Mouse (Mus musculus): ENCODE results near the gene Rbfox2. TPM values are rescaled to one million over a fixed set of nuclear protein-coding genes. Genes with fewer than 3 reads are reported as not detected.

Gene Rbfox2
- total RNA-seq, 1 experiment from 2014 or later = 51.4 TPM

DNA sequence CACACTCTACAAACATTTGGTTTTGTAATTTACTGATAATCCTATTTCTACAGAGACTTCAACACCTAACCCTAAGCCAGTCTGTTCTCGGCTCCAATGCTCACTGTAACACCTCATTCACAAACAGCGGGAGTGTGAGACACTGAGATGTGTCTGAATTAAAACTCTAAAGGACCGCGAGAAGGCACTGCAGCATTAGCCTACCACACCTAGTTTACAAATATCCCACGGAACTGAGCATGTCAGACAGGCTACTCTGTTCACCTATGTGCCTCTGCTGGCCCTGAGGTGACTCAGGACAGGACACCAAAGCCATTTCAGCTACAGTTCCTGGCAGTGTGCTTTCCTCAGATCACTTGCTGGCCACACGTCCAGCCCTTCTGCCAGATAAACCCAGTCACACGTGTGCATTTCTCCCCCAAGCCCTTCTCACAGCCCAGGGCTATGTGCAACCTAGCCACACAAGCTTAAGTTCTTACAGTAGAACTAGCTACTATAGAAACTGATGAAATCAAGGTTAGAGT, 79.9 kb downstream of the Rbfox2 start:
- no peak for DNase-seq

DNA sequence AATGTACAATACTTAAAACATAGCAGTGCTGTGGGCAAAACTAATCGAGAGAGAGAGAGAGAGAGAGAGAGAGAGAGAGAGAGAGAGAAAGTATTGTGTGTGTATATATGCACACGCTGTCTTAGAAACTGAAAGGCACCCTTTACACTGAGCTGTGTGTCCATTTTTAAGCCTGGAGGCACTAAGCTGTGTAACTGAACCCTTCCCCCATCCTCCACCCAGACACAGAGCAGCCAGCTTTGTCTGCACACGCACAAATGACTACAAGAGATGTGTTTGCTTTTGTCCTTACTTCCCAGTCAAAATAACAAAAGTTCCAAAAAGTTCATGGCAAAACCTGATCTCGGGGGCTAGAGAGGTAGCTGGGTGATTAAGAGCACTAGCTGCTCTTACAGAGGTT, 80.9 kb downstream of the Rbfox2 start:
- no peak for DNase-seq

DNA sequence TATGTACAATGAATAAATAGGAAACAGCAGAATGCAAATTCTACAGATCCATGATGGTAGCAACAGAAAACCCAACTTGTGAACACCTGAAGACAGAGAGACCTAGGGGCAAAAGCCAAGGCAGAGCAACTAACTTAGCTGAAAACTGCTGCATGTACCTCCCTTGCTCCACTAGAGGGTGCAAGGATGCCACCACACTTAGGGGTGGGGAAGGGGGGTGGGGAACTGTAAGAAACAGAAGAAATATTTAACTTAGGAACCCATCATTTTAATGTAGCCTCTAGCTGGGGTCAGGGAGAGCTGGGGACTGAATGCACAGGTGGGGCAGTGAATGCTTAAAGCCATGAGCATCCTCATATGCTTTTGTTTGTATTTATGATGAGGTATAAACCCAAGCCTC, 81.5 kb downstream of the Rbfox2 start:
- peak; percentile 62 for DNase-seq

DNA sequence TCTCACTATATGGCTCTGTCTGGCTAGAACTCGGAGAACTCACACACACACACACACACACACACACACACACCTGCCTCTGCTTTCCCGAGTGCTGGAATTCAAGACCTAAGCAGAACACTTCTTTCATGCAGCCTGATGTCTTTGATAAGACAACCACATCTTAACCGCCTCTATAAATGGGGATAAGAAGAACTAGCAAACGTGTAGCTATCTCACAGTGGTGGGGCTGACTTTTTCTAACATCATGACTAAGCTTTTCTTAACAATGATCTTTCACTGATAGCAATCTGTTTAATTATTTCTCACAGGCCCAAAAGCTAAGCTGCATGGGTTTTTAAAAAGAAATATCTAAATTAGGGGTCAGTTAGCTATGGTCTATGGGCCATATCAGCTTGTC, 86.0 kb downstream of the Rbfox2 start:
- DNase-seq = no peak

DNA sequence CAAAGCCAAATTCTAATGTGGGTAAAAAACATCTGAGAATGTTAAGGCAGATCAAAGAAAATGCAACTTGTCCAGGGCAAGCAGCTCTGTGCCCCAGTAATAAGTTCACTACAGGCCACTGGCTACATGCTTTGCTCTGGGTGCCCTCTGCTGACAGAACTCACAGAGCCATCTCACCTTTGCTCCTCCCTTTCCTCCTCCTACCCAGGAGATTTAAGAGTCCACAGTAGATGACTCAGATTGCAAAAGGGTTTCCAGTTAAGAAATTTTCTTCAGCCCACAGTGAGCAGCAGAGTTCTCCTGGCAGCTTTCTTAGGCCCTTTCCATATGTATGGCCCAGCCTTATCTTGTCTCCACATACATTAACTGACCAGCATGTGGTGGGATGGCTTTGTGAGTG, 86.7 kb downstream of the Rbfox2 start:
- peak; percentile 80 for DNase-seq

- DNase-seq = no peak
Observed at GRCm38 (mm10) chr15:77219571-77219970, 87.2 kb downstream of the Rbfox2 start.

GRCm38 (mm10) chr15:77218007-77218406, 88.8 kb downstream of the Rbfox2 start:
- no peak for DNase-seq

GRCm38 (mm10) chr15:77217523-77217922, 89.3 kb downstream of the Rbfox2 start:
- no peak for DNase-seq

DNA sequence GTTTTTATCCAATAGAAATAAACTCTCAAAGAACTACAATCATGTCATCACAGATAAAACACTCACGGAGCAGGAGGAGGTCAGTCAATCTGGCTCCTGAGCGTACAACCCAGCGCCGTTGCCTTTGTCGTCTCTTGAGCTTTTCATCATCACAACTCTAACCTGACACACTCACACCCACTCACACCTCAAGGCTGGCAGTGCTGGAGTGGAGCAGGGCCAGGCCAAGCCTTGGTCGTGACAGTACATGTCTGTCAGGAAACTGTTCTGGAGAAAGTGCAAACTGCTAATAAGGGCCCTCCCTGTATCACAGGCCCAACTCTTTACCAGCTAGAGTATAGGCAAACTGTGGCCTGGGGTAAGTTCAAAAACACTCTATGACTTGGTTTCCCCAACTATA, 90.1 kb downstream of the Rbfox2 start:
- no peak for DNase-seq

- DNase-seq = no peak
Observed at GRCm38 (mm10) chr15:77215178-77215800, 91.5 kb downstream of the Rbfox2 start.

- no peak for DNase-seq
Observed at GRCm38 (mm10) chr15:77214410-77215107, 92.2 kb downstream of the Rbfox2 start.

- DNase-seq = no peak
Observed at GRCm38 (mm10) chr15:77213829-77214228, 93.0 kb downstream of the Rbfox2 start.

- no peak for DNase-seq
Observed at GRCm38 (mm10) chr15:77212818-77213217, 94.0 kb downstream of the Rbfox2 start.

- DNase-seq = no peak
Observed at GRCm38 (mm10) chr15:77212217-77212757, 94.5 kb downstream of the Rbfox2 start.

DNA sequence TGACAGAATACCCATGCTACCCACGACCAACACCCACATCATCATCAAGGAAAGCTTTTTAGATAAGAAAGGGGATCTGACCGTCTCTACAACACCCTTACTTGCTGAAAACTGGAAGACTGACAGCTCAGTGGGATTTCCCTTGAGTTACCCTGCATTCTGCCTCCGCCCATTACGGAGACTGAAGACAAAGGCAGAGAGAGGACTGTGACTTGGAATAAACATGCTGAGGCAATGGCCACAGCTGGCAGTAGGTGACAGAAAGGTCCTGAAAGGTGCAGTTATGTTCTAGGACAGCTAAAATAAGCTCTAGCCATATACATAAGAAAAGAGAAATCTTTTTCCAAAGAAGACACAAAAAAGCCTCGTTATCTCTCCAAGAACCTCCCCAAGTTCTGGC, 99.8 kb downstream of the Rbfox2 start:
- DNase-seq = no peak

DNA sequence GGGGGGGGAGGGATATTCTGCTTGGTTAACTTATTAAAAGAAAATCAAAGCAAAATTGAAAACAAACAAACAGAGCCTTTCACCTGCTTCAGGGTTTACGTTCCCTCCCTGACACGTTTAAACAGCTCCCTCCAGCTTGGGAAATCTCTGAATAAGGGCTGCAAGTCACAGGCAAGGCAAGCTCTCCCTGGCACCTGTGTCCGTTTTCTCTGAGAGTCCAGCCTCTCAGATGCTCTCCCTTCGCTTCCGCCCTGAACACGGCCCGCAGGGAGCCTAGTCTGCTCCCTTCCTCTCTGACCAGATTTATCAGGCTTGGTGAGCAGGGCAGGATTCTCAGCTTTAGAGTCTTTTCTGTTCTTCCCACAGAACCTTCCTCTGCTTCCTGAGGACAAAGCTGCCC, 101.9 kb downstream of the Rbfox2 start:
- no peak for DNase-seq

DNA sequence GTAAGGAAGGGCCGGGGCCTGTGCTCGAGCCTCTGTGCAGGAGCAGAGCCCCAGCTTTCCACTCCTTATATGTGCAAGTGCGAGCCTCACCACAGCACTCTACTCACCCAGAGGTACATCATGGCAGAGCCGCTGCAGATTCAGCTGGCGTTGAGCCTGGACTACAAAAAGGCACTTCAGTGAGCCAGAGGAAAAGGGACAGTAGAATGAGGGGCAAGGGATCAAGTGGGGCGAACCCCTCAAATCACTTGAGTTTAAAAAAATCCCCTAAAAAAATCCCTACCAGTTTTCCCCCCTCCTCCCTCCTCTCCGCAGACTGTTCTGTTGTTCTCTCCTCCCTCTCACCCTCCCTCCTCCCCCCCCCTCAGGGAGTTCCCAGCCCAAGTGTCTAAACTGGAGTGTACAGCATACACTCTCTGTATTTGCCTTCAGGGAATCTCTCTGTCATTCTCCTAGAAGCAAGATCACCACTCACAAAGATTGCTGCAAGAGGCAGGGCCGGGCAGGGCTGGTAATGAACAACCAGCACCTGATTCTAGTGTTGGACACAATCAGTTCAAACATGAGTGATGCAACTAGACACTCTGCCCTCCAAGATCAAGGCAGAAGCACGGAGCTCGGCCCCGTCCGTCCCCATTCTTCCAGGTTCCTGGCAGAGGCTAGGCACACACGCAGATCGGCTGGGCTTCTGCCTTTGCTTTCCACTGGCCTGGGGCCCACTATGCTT, 103.4 kb downstream of the Rbfox2 start:
- DNase-seq = peak; percentile 58

DNA sequence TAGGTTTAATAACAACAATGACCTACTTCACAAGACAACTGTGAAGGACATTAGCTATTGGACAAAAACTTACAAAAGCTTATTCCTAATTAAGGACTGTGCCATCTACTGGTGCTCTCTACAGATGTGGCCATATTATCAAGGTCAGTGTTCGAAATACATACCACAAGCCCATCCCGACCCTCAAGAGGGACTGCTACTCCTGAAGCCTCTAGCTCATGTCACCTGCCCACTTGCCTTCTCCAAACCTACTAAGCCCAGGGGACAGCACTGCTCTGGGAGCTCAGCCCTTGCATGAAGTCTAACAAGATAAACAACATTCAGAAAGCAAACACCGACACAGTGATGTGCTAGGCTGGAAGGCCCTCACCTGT, 103.9 kb downstream of the Rbfox2 start:
- no peak for DNase-seq

- peak; percentile 79 for DNase-seq
Observed at GRCm38 (mm10) chr15:77202223-77202622, 104.6 kb downstream of the Rbfox2 start.

- DNase-seq = peak; percentile 72
Observed at GRCm38 (mm10) chr15:77196827-77197226, 110.0 kb downstream of the Rbfox2 start.

GRCm38 (mm10) chr15:77196001-77196400, 110.8 kb downstream of the Rbfox2 start:
- no peak for DNase-seq

GRCm38 (mm10) chr15:77192154-77192935, 114.5 kb downstream of the Rbfox2 start:
- DNase-seq = no peak
